Mouse (Mus musculus) limb, embryonic 14.5 days (tissue): ENCODE measurements at regions not wholly inside any gene's neighbourhood (a gene's known extent, or its start where the extent isn't known, plus 50 kb on each side); places are given as distances from the start of the nearest gene placed in this dataset.

ENCODE experiments used
- ATAC-seq: fragments of 200-750 bp; cut with Nextera tagmentation; 2 replicates; pipeline ENCODE4 v1.8.0; 2017; ENCODE audit warnings: low read depth, moderate number of reproducible peaks, moderate TSS enrichment; ENCODE audit not compliant: low FRiP score
- DNase-seq: peaks from one replicate; pipeline ENCODE4 v3.0.0-alpha.2; 2015; ENCODE audit warnings: low spot score
- H3K27ac ChIP-seq: fragments of 300-500 bp; sonication (generic); replicated peaks from 2 replicates; pipeline ENCODE4 v1.5.1; 2014; ENCODE audit warnings: low read depth, mild to moderate bottlenecking, low read length, moderate library complexity, mixed read lengths
- H3K27me3 ChIP-seq: fragments of 300-500 bp; sonication (generic); 2 replicates; pipeline ENCODE4 v1.6.1; 2014; ENCODE audit warnings: low read length, mixed read lengths; ENCODE audit not compliant: control insufficient read depth, insufficient read depth
- H3K36me3 ChIP-seq: fragments of 300-500 bp; sonication (generic); 2 replicates; pipeline ENCODE4 v1.6.1; 2014; ENCODE audit warnings: mild to moderate bottlenecking, low read length, moderate library complexity, mixed read lengths; ENCODE audit not compliant: control insufficient read depth, insufficient read depth
- H3K4me1 ChIP-seq: fragments of 300-500 bp; sonication (generic); 2 replicates; pipeline ENCODE4 v1.6.1; 2014; ENCODE audit warnings: antibody characterized with exemption, low read length, mixed read lengths; ENCODE audit not compliant: control insufficient read depth, insufficient read depth
- H3K4me2 ChIP-seq: fragments of 300-500 bp; sonication (generic); replicated peaks from 2 replicates; pipeline ENCODE4 v1.6.1; 2014; ENCODE audit warnings: low read depth, mild to moderate bottlenecking, low read length, moderate library complexity; ENCODE audit not compliant: severe bottlenecking
- H3K4me3 ChIP-seq: fragments of 300-500 bp; sonication (generic); replicated peaks from 2 replicates; pipeline ENCODE4 v1.5.1; 2014; ENCODE audit warnings: low read length
- H3K9ac ChIP-seq: fragments of 300-500 bp; sonication (generic); 2 replicates; pipeline ENCODE4 v1.6.1; 2014; ENCODE audit warnings: mild to moderate bottlenecking, low read depth, low read length, moderate library complexity; ENCODE audit not compliant: severe bottlenecking
- H3K9me3 ChIP-seq: fragments of 300-500 bp; sonication (generic); 2 replicates; pipeline ENCODE4 v1.6.1; 2016; ENCODE audit warnings: low read length; ENCODE audit not compliant: control insufficient read depth
- POLR2A ChIP-seq: fragments of 200-500 bp; IDR thresholded peaks from 2 replicates; pipeline ENCODE4 v1.8.0; 2012; ENCODE audit warnings: inconsistent platforms, mild to moderate bottlenecking, moderate library complexity, borderline replicate concordance; ENCODE audit not compliant: insufficient read depth, insufficient read length; ENCODE audit errors: extremely low read depth
- WGBS: fragments of 180-500 bp; shearing (Covaris S2); extraction: QIAGEN DNeasy Blood & Tissue Kit; methylation state at CpG from one replicate; pipeline ENCODE4 v1.1.7; 2014; 5-methylcytosine and 5-hydroxymethylcytosine counted together

DNA sequence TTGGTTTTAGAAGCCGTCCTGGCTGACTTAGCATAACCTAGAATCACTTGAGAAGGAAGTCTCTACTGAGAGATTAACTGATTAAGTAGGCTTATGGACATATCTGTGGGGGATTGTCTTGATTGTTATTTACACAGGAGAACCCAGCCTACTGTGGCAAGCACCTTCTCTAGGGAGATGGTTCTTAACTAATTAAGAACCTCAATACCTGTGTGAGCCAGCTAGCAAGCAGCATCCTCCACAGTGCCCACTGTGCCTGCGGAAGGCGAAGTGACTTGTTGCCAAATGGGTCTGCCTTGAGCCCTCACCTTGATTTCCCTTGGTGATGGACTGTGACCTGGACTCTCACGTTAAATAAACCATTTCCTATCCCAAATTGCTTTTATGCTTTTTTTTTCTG, 730.8 kb downstream of the Mecom start:
- Histone ChIP-seq H3K4me2 (no peak overlapping the region), H3K9me3 (no peaks in the 10 kb centered on the region), H3K36me3 (no peaks in the 10 kb centered on the region), H3K9ac (no peak overlapping the region), H3K4me3 (no peak overlapping the region), H3K27me3 (no peaks in the 10 kb centered on the region), H3K27ac (no peak overlapping the region), H3K4me1 (peaks cover 9% of the 10 kb centered on the region)
- ATAC-seq: no peak
- no peak for TF ChIP-seq POLR2A
- 87% methylated on average over 4 of the region's 4 CpGs for WGBS
- no peak for DNase-seq

GRCm38 (mm10) chr3:29813276-29813675, 731.5 kb downstream of the Egfem1 start:
- Histone ChIP-seq H3K27me3 (no peaks in the 10 kb centered on the region), H3K9me3 (no peaks in the 10 kb centered on the region), H3K9ac (no peak overlapping the region), H3K4me2 (peak overlapping the region; percentile 31), H3K4me3 (no peak overlapping the region), H3K36me3 (no peaks in the 10 kb centered on the region), H3K4me1 (peaks cover 13% of the 10 kb centered on the region), H3K27ac (no peak overlapping the region)
- no peak for TF ChIP-seq POLR2A
- WGBS: 24% methylated on average over 7 of the region's 7 CpGs
- ATAC-seq: no peak
- no peak for DNase-seq

DNA sequence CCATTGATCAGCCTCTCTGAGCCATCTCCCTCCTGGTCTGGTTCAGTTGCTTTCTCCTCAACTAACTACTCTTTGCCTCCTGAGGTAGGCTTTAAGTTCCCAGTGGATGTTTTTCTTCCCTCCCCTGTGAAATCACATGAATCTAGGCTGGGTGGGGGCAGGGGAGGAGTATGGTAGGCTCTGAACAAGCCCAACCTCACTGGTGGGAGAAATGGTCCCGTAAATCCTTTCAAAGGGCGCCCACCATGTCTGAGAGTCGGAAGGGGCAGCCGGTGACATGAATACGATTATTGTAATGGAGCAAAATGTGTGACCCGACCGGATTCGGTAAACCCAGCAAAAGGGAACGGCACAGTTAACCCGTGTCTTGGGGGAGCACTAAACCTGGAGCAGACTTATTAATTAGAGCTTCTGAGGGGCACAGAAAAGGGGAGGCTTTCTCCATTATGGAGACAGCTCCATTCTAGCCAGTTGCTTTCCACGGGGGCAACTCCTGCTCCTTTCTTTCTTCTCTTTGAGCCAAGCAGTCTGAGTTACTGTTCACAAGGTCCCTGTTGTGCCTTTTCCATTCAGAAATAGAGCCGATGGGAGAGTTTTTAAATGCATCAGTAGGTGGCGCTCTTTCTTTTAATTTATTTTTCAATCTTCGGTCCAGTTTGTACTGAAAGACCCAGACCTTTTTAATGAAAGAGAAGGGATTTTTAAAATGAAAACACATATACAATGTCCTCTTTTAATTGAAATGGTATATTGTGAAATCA, 730.8 kb downstream of the Egfem1 start:
- DNase-seq (peak; percentile 88), ATAC-seq (peak; percentile 84)
- no peaks in the 10 kb centered on the region for H3K36me3 ChIP-seq
- 30% methylated on average over 14 of the region's 14 CpGs for WGBS
- H3K9me3 ChIP-seq: no peaks in the 10 kb centered on the region
- no peaks in the 10 kb centered on the region for H3K27me3 ChIP-seq
- H3K4me2 ChIP-seq: peak overlapping the region; percentile 43; the same call in 1 of the 2 replicates
- no peak overlapping the region for H3K9ac ChIP-seq
- H3K27ac ChIP-seq: peak overlapping the region; percentile 61
- H3K4me3 ChIP-seq: peak overlapping the region; percentile 18
- H3K4me1 ChIP-seq: peaks cover 13% of the 10 kb centered on the region
- TF ChIP-seq POLR2A: no peak

GRCm38 (mm10) chr3:29806046-29806445, 724.2 kb downstream of the Egfem1 start:
- no peak for TF ChIP-seq POLR2A
- Histone ChIP-seq H3K4me3 (no peak overlapping the region), H3K27me3 (no peaks in the 10 kb centered on the region), H3K36me3 (no peaks in the 10 kb centered on the region), H3K9me3 (no peaks in the 10 kb centered on the region), H3K4me1 (peaks cover 11% of the 10 kb centered on the region; the same call in 1 of the 2 replicates), H3K9ac (no peak overlapping the region), H3K4me2 (no peak overlapping the region), H3K27ac (no peak overlapping the region)
- DNase-seq: no peak
- 78% methylated on average over 2 of the region's 2 CpGs for WGBS
- no peak for ATAC-seq

GRCm38 (mm10) chr3:29803456-29803855, 721.6 kb downstream of the Egfem1 start:
- 13% methylated on average over 5 of the region's 5 CpGs for WGBS
- Histone ChIP-seq H3K27ac (no peak overlapping the region), H3K27me3 (no peaks in the 10 kb centered on the region), H3K9me3 (no peaks in the 10 kb centered on the region), H3K9ac (no peak overlapping the region), H3K4me2 (no peak overlapping the region), H3K4me3 (no peak overlapping the region), H3K4me1 (peaks cover 7% of the 10 kb centered on the region; the same call in 1 of the 2 replicates), H3K36me3 (no peaks in the 10 kb centered on the region)
- no peak for TF ChIP-seq POLR2A
- ATAC-seq (no peak), DNase-seq (peak; percentile 29)
